Comparison of ENCODE assay signal across 14 mouse cellular contexts in the genomic region with DNA sequence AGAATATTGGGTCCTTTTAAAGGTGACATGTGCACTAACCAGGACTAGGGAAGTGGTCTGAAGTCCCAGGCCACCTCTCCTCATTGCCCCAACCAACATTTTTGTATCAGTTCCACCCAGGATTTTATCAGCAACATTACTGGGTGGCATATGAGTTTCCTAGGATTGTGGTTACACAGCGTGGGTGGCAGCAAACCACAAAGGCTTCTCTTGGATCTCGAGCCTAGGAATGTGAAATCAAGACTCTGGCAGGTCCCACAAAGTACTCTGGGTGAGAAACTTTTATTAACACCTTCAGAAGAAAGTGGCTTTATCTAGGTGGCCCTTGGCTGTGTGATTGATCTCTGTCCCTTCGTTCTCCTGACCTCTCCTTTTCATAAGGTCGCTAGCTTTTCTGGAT. TPM values are rescaled to one million over a fixed set of nuclear protein-coding genes. Genes with fewer than 3 reads are reported as not detected.
DNase-seq lines count a peak whose midpoint lies in the region; ATAC-seq and TF ChIP-seq lines count a peak whose summit lies in the region.
"Had no signal": no experiment of that assay in that cellular context is flagged by ENCODE, and none has a peak within 500 bp of the region (broad histone marks: within the 10 kb centered on the region; RNA-seq: fewer than 3 reads in every experiment).

No protein-coding gene starts in this region.

- ATAC-seq in kidney, embryonic 14.5 days (ENCODE audit: low FRiP score, low TSS enrichment), result no peak
- ATAC-seq in limb, embryonic 12.5 days (ENCODE audit: insufficient number of reproducible peaks, insufficient read depth, low FRiP score, low TSS enrichment, low read depth), result no peak
- ATAC-seq in intestine, postnatal 0 days, result no peak; the same call in 1 of the 2 replicates
- ATAC-seq: hindbrain, postnatal 0 days had no signal

- H3K27ac ChIP-seq in kidney, embryonic 14.5 days (ENCODE audit: low read depth, low read length), result peak overlapping the region; percentile 78; the same call in 1 of the 2 replicates
- peak overlapping the region; percentile 89 for H3K27ac ChIP-seq in limb, embryonic 12.5 days
- H3K27ac ChIP-seq in intestine, postnatal 0 days (ENCODE audit: low read depth, low read length), result no peak overlapping the region
- H3K27ac ChIP-seq: hindbrain, postnatal 0 days had no signal

- no peak overlapping the region for H3ac ChIP-seq in C2C12 (ENCODE audit: control insufficient read depth, insufficient read length, low read depth)

- no peak overlapping the region for H3K4me2 ChIP-seq in kidney, embryonic 14.5 days (replicated peaks; ENCODE audit: low read depth, low read length)
- no peak overlapping the region for H3K4me2 ChIP-seq in limb, embryonic 12.5 days
- H3K4me2 ChIP-seq in intestine, postnatal 0 days (replicated peaks; ENCODE audit: low read depth), result no peak overlapping the region

- no peak for TF ChIP-seq CTCF in C2C12 (IDR thresholded peaks at IDR 0.05; ENCODE audit: control insufficient read depth, insufficient read depth, insufficient read length)
- TF ChIP-seq CTCF in intestine, postnatal 0 days (IDR thresholded peaks at IDR 0.05; ENCODE audit: low read depth), result no peak

- no peak overlapping the region for H3K4me3 ChIP-seq in kidney, embryonic 14.5 days (ENCODE audit: low read length)
- H3K4me3 ChIP-seq in C2C12 (ENCODE audit: insufficient read depth, poor library complexity, severe bottlenecking), result no peak overlapping the region
- no peak overlapping the region for H3K4me3 ChIP-seq in limb, embryonic 12.5 days (replicated peaks)
- H3K4me3 ChIP-seq in intestine, postnatal 0 days (ENCODE audit: low read depth, low read length), result no peak overlapping the region

- no peaks in the 10 kb centered on the region for H3K79me3 ChIP-seq in C2C12 (ENCODE audit: low read depth)

- H3K27me3 ChIP-seq in kidney, embryonic 14.5 days (ENCODE audit: control insufficient read depth, insufficient read depth, low read length), result no peaks in the 10 kb centered on the region
- no peaks in the 10 kb centered on the region for H3K27me3 ChIP-seq in C2C12 (ENCODE audit: control insufficient read depth, insufficient read depth, insufficient read length)
- H3K27me3 ChIP-seq in limb, embryonic 12.5 days, result no peaks in the 10 kb centered on the region
- no peaks in the 10 kb centered on the region for H3K27me3 ChIP-seq in intestine, postnatal 0 days (replicated peaks; ENCODE audit: control insufficient read depth, insufficient read depth, low read length)

- peaks cover 45% of the 10 kb centered on the region for H3K4me1 ChIP-seq in kidney, embryonic 14.5 days (ENCODE audit: control insufficient read depth, insufficient read depth, low read length)
- peaks cover 58% of the 10 kb centered on the region for H3K4me1 ChIP-seq in limb, embryonic 12.5 days (replicated peaks)
- peaks cover 6% of the 10 kb centered on the region; the same call in 1 of the 2 replicates for H3K4me1 ChIP-seq in intestine, postnatal 0 days (replicated peaks; ENCODE audit: control insufficient read depth, insufficient read depth, low read length)

- no peak overlapping the region for H3K9ac ChIP-seq in kidney, embryonic 14.5 days (ENCODE audit: low read depth, low read length)
- H3K9ac ChIP-seq in limb, embryonic 12.5 days (replicated peaks), result no peak overlapping the region
- H3K9ac ChIP-seq in intestine, postnatal 0 days (ENCODE audit: low read depth, low read length), result no peak overlapping the region

- H3K9me3 ChIP-seq in kidney, embryonic 14.5 days (ENCODE audit: control insufficient read depth, low read length), result no peaks in the 10 kb centered on the region
- no peaks in the 10 kb centered on the region for H3K9me3 ChIP-seq in limb, embryonic 12.5 days
- no peaks in the 10 kb centered on the region for H3K9me3 ChIP-seq in intestine, postnatal 0 days (ENCODE audit: control insufficient read depth)

- no peak for DNase-seq in kidney, adult 9 months
- peak; percentile 71 for DNase-seq in Muller cell, postnatal 12 days (ENCODE audit: inconsistent ontology term)
- no peak for DNase-seq in frontal cortex, postnatal 25 days (ENCODE audit: low spot score in 2 of 2)
- no peak for DNase-seq in frontal cortex, postnatal 36 days (ENCODE audit: low spot score in 2 of 2)
- DNase-seq: cerebellum, adult 9-10 months; heart, adult 11 months; midbrain, embryonic 14.5 days; right cerebral cortex, postnatal 4 days; thymus, postnatal 36 days had no signal

- WGBS in kidney, embryonic 14.5 days, result 24% methylated on average over 4 of the region's 4 CpGs
- 55% methylated on average over 4 of the region's 4 CpGs for WGBS in limb, embryonic 12.5 days
- WGBS in intestine, postnatal 0 days, result 56% methylated on average over 4 of the region's 4 CpGs

- no peaks in the 10 kb centered on the region for H3K36me3 ChIP-seq in kidney, embryonic 14.5 days (ENCODE audit: control insufficient read depth, insufficient read depth, low read length)
- no peaks in the 10 kb centered on the region for H3K36me3 ChIP-seq in C2C12 (ENCODE audit: control insufficient read depth, insufficient read depth)
- H3K36me3 ChIP-seq in limb, embryonic 12.5 days, result no peaks in the 10 kb centered on the region
- H3K36me3 ChIP-seq in intestine, postnatal 0 days (ENCODE audit: control insufficient read depth, insufficient read depth), result no peaks in the 10 kb centered on the region

- H3K79me2 ChIP-seq in C2C12 (ENCODE audit: control insufficient read depth, insufficient read depth), result no peaks in the 10 kb centered on the region

TF ChIP-seq in C2C12, 6 proteins besides CTCF, POLR2A, EP300 and RAD21:
- TF ChIP-seq MAX (IDR thresholded peaks at IDR 0.05) (peak; percentile 56), FOSL1 (IDR thresholded peaks at IDR 0.05; ENCODE audit: insufficient read depth, low read length, poor library complexity, severe bottlenecking) (no peak), MYOD1 (IDR thresholded peaks at IDR 0.05; ENCODE audit: control insufficient read depth, insufficient read length, low read depth) (no peak)

RNA-seq across cellular contexts. Expression of gene Rasl11b, which starts 34.7 kb away (rescaled TPM):
- 36.4 and 44.7 TPM in 2 replicates for polyA plus RNA-seq in kidney, embryonic 14.5 days (2014; fragmentation: Nextera tagmentation; extraction: Ambion mirVana)
- 4.8 TPM for polyA plus RNA-seq in C2C12 (2012; fragmentation: generic; extraction: Trizol)
- 156 and 176 TPM in 2 replicates for polyA plus RNA-seq in limb, embryonic 12.5 days (2016; fragmentation: Nextera tagmentation; extraction: Ambion mirVana)
- 15.9 and 19.4 TPM in 2 replicates for polyA plus RNA-seq in intestine, postnatal 0 days (2015; fragmentation: Nextera tagmentation; extraction: Ambion mirVana)
